Mouse (Mus musculus) gonadal fat pad, adult 2 months (tissue): Measurements from ENCODE around the gene Fmo5. TPM values are rescaled to one million over a fixed set of nuclear protein-coding genes. Genes with fewer than 3 reads are reported as not detected.
A peak's percentile ranks its signal among the peaks of the same experiment; 100 is the strongest.

Source experiments
- DNase-seq: peaks from one replicate; pipeline ENCODE4 v3.0.0-alpha.2; 2012; ENCODE audit warnings: low read depth
- polyA plus RNA-seq: library from polyadenylated mRNA; depleted of rRNA; stranded (reverse); fragments of >200 nt; gene quantifications from 2 replicates; pipeline ENCODE4 v1.2.3, GENCODE M21; 2012; rRNA removed

Gene Fmo5
- 6.4 and 10.1 TPM in 2 replicates for polyA plus RNA-seq

GRCm38 (mm10) chr3:97628391-97629001 lies at the start of gene Fmo5:
Gene Fmo5 (plus strand): TSS chr3:97628804.
- DNase-seq, result no peak

GRCm38 (mm10) chr3:97585383-97586160 lies 43.0 kb upstream of the Fmo5 start:
- DNase-seq, result no peak

GRCm38 (mm10) chr3:97587656-97588055 lies 40.9 kb upstream of the Fmo5 start:
- no peak for DNase-seq

GRCm38 (mm10) chr3:97590699-97591098 lies 37.9 kb upstream of the Fmo5 start:
- no peak for DNase-seq

DNA sequence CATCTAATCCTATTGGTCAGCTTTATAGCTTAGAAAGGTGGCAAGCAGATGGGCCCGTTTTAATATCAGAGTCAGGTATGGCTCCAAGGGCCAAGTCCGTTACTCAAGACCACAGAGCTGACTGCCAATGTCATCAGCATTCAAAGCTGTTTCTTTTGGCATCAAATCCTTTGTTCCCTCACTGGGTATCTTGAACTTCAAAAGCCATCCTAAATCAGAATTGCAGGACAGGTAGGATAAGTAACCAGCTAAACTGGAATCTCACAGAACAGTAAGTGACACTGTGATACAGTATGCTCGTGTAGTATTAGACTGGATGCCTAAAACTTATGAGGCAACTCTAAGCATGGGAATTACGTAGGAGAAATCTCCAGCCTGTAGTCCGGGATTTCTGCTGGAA lies 35.5 kb upstream of the Fmo5 start:
- peak; percentile 91 for DNase-seq

DNA sequence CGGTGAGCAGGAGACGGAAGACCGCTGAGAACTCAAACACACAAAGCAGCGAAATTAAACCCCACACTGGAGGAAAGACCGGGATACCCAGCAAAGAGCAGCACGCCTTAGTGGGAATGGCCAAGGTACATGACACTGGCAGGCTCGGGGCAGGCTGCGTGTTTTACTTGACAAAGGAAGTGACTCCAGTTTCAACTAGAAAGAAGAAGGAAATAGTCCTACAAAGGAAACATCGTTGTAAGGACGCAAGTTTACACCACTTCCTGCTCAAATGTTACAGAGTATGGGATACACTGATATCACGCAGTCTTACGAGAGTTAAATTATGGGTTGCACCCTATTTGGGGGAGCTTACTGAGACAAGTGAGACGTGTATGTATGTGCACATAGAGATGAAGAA lies 34.5 kb upstream of the Fmo5 start:
- DNase-seq, result no peak

GRCm38 (mm10) chr3:97595066-97595465 lies 33.5 kb upstream of the Fmo5 start:
- no peak for DNase-seq

- DNase-seq, result no peak
These were observed 31.8 kb upstream of the Fmo5 start for GRCm38 (mm10) chr3:97596796-97597195.

DNA sequence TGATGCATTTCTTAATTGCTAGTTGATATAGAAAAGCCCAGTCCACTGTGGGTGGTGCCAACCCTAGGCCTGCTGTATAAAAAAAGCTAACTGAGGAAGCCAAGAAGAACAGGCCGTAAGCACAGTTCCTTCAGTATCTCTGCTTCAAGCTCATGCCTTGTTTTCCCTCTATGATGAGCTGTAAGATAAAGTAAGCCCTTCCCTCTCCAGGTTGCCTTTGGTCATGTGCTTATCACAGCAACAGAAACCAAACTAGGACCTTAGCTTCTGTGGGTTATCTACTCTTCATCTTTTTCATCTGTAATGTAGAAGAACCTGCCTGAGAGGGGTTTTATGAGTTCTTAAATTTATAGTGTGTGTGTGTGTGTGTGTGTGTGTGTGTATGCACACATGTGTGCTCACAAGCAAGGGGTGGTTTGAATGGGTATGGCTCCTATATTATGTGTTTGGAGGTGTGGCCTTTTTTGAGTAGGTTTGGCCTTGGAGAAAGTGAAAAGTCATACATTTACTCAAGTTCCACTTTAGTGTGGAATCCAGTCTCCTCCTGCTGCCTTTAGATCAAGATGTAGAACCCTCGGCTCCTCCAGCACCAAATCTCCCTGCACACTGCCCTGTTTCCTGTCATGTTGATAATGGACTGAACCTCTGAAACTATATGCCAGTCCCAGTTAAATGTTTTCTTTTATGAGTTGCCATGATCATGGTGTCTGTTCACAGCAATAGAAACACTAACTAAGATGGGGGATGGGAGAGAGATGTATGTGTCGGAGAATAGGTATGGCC lies 28.4 kb upstream of the Fmo5 start:
- DNase-seq, result no peak

DNA sequence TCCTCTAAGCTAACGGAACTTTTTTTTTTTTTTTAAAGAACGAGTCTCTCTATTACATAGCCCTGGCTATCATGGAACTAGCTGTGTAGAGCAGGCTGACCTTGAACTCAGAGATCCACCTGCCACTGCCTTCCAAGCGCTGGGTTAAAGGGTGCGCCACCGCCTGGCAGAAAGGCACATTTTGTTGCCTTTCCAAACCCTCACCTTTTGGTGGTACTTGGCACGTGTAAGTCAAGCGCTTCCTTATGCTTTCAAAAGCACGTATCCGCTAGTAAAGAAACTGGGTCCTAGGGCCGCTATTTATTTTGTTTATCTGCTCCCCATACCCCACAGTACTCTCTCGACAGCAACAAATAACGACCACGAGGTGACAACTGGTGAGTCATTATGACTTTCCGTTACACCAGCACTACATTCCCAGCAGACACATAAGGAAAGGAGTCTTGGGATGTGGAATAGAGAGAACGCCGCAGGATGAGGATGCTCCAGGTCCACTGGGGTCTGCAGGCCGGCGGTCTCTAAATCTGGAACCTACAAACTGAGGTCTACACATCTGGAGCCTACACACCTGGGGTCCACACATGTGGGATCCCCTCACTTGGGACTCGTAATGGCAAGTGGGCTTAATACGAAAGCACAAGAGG lies 19.3 kb upstream of the Fmo5 start:
- no peak for DNase-seq

GRCm38 (mm10) chr3:97609845-97610410 lies 18.7 kb upstream of the Fmo5 start, which contains the start of gene Chd1l:
Gene Chd1l (minus strand): TSS chr3:97610203.
- no peak for DNase-seq

DNA sequence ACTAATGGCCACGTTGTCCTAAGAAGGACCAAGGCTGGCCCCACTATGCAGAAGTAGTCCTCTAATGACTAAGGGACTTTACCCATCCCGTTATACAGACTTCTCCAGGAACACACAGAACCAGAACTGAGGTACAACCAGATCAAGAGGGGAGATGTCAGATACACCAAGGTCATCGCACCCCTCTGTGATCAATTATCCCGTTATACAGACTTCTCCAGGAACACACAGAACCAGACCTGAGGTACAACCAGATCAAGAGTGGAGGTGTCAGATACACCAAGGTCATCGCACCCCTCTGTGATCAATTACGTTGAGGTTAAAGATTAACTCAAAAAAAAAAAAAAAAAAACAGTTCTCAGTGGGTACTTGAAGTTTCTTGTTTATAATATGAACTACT lies 17.6 kb upstream of the Fmo5 start:
- DNase-seq, result no peak

- no peak for DNase-seq
These were observed 13.4 kb upstream of the Fmo5 start for GRCm38 (mm10) chr3:97615154-97615553.

DNA sequence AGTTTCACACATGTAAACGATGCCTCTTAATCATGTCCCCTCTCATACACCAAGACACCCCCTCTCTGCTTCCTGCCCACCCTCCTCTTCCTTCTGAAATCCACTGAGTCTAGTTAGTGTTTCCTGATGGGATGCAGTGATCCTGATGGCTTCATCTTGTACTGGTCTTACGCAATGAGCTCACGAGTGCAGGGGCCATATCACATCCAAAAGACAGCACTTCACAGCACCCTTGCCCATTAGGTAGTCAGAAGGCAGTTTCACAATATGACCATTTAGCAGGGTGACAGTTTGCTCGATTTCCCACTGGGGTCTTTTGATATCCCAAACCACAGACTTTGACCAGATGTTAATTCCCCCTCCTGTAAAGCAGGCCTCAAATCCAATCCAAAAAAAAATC lies 12.7 kb upstream of the Fmo5 start:
- DNase-seq, result no peak

DNA sequence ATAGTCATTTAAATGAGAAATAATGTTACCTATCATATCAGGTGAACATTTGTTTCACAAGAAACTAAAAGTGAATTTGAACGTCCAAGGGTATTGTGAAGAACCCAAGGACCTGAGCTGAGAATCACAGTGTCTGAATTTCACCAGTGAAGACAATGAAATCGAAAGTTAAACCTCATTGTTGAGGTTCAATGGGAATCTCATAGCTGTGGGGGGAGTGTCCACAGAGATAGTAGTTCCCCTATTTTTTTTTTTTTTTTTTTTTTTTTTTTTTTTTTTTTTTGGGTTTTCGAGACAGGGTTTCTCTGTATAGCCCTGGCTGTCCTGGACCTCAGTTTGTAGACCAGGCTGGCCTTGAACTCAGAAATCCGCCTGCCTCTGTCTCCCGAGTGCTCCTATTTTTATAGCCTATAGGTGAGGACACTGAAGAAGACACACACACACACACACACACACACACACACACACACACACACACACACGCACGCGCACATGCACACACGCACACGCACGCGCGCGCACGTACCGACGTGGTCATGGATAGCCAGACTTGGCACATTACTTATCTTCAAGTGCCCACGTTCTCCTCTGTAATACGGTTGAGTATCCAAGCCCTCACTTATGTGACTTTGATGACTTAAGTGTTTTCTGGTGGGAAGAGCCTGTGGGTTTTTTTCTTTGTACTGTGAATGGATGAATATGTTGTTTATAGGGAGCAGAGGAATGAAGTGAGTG lies 11.3 kb upstream of the Fmo5 start:
- DNase-seq, result no peak

- no peak for DNase-seq
These were observed 10.7 kb upstream of the Fmo5 start for GRCm38 (mm10) chr3:97617899-97618298.

GRCm38 (mm10) chr3:97620657-97621056 lies 7.9 kb upstream of the Fmo5 start:
- no peak for DNase-seq

GRCm38 (mm10) chr3:97624611-97625010 lies 4.0 kb upstream of the Fmo5 start:
- no peak for DNase-seq

GRCm38 (mm10) chr3:97627893-97628292 lies 711 bp upstream of the Fmo5 start:
- no peak for DNase-seq

GRCm38 (mm10) chr3:97629941-97630340 lies 1.3 kb downstream of the Fmo5 start:
- DNase-seq, result no peak

DNA sequence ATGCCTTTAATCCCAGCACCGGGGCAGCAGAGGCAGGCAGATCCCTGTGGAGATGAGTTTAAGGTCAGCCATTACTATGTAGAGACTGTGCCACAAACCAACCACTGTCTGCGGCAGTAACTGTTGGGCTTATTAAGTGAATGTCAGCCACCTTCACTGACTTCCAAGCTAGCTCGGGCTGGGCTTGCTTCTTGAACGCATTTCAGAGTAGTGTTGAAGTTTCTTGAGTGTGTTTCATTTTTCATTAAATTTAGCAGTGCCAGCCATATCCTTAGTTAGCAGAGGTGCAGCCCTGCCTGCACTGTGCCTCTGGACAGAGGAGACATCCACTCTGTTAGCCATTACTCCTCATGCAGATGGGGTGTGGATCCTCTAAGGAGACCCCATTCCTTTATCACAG lies 2.1 kb downstream of the Fmo5 start:
- DNase-seq, result no peak
